Comparison of ENCODE assay signal across 10 mouse cellular contexts in the genomic region with DNA sequence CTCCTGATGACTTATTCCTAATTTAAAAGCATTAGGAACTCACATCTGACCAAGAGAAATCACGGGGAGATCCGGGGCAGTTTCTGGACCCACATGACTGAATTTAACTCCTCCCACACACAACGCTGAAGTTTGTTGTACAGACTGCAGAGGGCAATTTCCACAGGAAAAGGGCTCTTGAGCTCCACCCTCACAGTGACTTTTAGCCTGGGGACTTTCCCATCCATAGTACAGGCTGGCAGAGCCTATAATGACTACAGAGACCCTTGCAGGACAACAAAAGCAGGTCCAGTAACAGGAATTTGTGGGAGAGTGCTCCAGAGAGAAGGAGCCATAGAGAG. TPM values are rescaled to one million over a fixed set of nuclear protein-coding genes. Genes with fewer than 3 reads are reported as not detected.
DNase-seq lines count a peak whose midpoint lies in the region; ATAC-seq lines count a peak whose summit lies in the region.
"Had no signal": no experiment of that assay in that cellular context is flagged by ENCODE, and none has a peak within 500 bp of the region (broad histone marks: within the 10 kb centered on the region; RNA-seq: fewer than 3 reads in every experiment).

No protein-coding gene starts in this region.

- H3K9ac ChIP-seq in midbrain, embryonic 11.5 days (ENCODE audit: low read length), result no peak overlapping the region
- H3K9ac ChIP-seq: lung, embryonic 15.5 days had no signal

- ATAC-seq in megakaryocyte progenitor cell, adult 5-6 weeks (replicated peaks; ENCODE audit: poor library complexity), result peak; percentile 61
- no peak for ATAC-seq in midbrain, embryonic 11.5 days (ENCODE audit: low FRiP score)

- H3K4me2 ChIP-seq in midbrain, embryonic 11.5 days, result no peak overlapping the region
- H3K4me2 ChIP-seq: lung, embryonic 15.5 days had no signal

- H3K36me3 ChIP-seq in midbrain, embryonic 11.5 days (ENCODE audit: control insufficient read depth, insufficient read depth, low read length), result no peaks in the 10 kb centered on the region
- H3K36me3 ChIP-seq: lung, embryonic 15.5 days had no signal

- no peak overlapping the region for H3K4me3 ChIP-seq in midbrain, embryonic 11.5 days (ENCODE audit: low read depth, low read length)
- H3K4me3 ChIP-seq: lung, embryonic 15.5 days had no signal

- no peaks in the 10 kb centered on the region for H3K4me1 ChIP-seq in midbrain, embryonic 11.5 days (ENCODE audit: control insufficient read depth, insufficient read depth, low read length)
- H3K4me1 ChIP-seq: lung, embryonic 15.5 days had no signal

- intact Hi-C loops in heart, postnatal 36 days (cut with DNase I), result no loop called here
- intact Hi-C loops in left cerebral cortex, postnatal 4 days (cut with DNase I), result no loop called here
- intact Hi-C loops in left cerebral cortex, postnatal 36 days (cut with DNase I), result no loop called here

- peak; percentile 96 for DNase-seq in heart, adult 11 months
- DNase-seq in heart, postnatal 36 days, result no peak
- DNase-seq in NIH3T3 (ENCODE audit: low read depth), result peak; percentile 67
- DNase-seq in kidney, adult 18-20 months, result peak; percentile 25
- no peak for DNase-seq in midbrain, embryonic 11.5 days (ENCODE audit: low spot score, missing footprints)
- DNase-seq in left cerebral cortex, postnatal 4 days, result no peak
- DNase-seq in left cerebral cortex, postnatal 36 days (ENCODE audit: low spot score in 2 of 2), result no peak
- DNase-seq: cerebellum, adult 11 months had no signal

- no peaks in the 10 kb centered on the region for H3K27me3 ChIP-seq in midbrain, embryonic 11.5 days (ENCODE audit: control insufficient read depth, insufficient read depth, low read length)
- H3K27me3 ChIP-seq: lung, embryonic 15.5 days had no signal

- 58% methylated on average over 3 of the region's 3 CpGs for WGBS in midbrain, embryonic 11.5 days

- H3K9me3 ChIP-seq in midbrain, embryonic 11.5 days (ENCODE audit: control insufficient read depth, low read length), result no peaks in the 10 kb centered on the region
- H3K9me3 ChIP-seq: lung, embryonic 15.5 days had no signal

- no peak overlapping the region for H3K27ac ChIP-seq in midbrain, embryonic 11.5 days (ENCODE audit: low read depth, low read length)
- H3K27ac ChIP-seq: lung, embryonic 15.5 days had no signal

RNA-seq across cellular contexts. Expression of a gene that starts 28.1 kb away (rescaled TPM):
- total RNA-seq in heart, postnatal 36 days (2021), result 10 to 100 TPM; 24.4 to 26.9 TPM
- total RNA-seq in megakaryocyte progenitor cell, adult 5-6 weeks (2015), result 92.5 and 110 TPM in 2 replicates
- total RNA-seq in megakaryocyte progenitor cell, adult 5-6 weeks (2017), result 98.1 and 128 TPM in 2 replicates
- 20.4 and 22.7 TPM in 2 replicates for polyA plus RNA-seq in midbrain, embryonic 11.5 days (2014; fragmentation: Nextera tagmentation; extraction: Ambion mirVana)
- total RNA-seq in left cerebral cortex, postnatal 4 days (2021), result 10 to 100 TPM; 74.5 to 79.3 TPM
- total RNA-seq in left cerebral cortex, postnatal 36 days (2021), result 10 to 100 TPM; 83.9 to 91.6 TPM

RNA-seq across cellular contexts. Expression of a gene that starts 29.7 kb away (rescaled TPM):
- 10 to 100 TPM; 13.2 to 15.0 TPM for total RNA-seq in heart, postnatal 36 days (2021)
- total RNA-seq in megakaryocyte progenitor cell, adult 5-6 weeks (2015), result 0.12 TPM in 1 of 2 replicates, not detected in the other
- total RNA-seq in megakaryocyte progenitor cell, adult 5-6 weeks (2017), result not detected in 2 replicates
- polyA plus RNA-seq in midbrain, embryonic 11.5 days (2014; fragmentation: Nextera tagmentation; extraction: Ambion mirVana), result 2.0 and 2.3 TPM in 2 replicates
- total RNA-seq in left cerebral cortex, postnatal 4 days (2021), result 1 to 10 TPM; 3.0 to 3.4 TPM
- 1 to 10 TPM; 2.9 to 4.0 TPM for total RNA-seq in left cerebral cortex, postnatal 36 days (2021)

RNA-seq across cellular contexts. Expression of a gene that starts 37.0 kb away (rescaled TPM):
- under 1 TPM; 0.08 to 0.19 TPM for total RNA-seq in heart, postnatal 36 days (2021)
- total RNA-seq in megakaryocyte progenitor cell, adult 5-6 weeks (2015), result 0.22 and 0.71 TPM in 2 replicates
- total RNA-seq in megakaryocyte progenitor cell, adult 5-6 weeks (2017), result 0.30 and 0.37 TPM in 2 replicates
- polyA plus RNA-seq in midbrain, embryonic 11.5 days (2014; fragmentation: Nextera tagmentation; extraction: Ambion mirVana), result 13.5 and 13.6 TPM in 2 replicates
- 10 to 100 TPM; 28.4 to 29.2 TPM for total RNA-seq in left cerebral cortex, postnatal 4 days (2021)
- total RNA-seq in left cerebral cortex, postnatal 36 days (2021), result 10 to 100 TPM; 27.5 to 29.1 TPM

Comparison
In these comparisons a context has a peak if more than half of its experiments do, and no peak if none do; other contexts are left out.
1. DNase-seq: peak in heart, adult 11 months (single experiment), NIH3T3 (single experiment) and kidney, adult 18-20 months (single experiment); none in heart, postnatal 36 days (0 of 2), midbrain, embryonic 11.5 days (single experiment), left cerebral cortex, postnatal 4 days (single experiment) and left cerebral cortex, postnatal 36 days (0 of 2).
2. RNA of a gene that starts 37.0 kb away (total RNA-seq): 28.4 to 29.2 TPM in left cerebral cortex, postnatal 4 days and 27.5 to 29.1 TPM in left cerebral cortex, postnatal 36 days; 0.22 to 0.71 TPM in megakaryocyte progenitor cell, adult 5-6 weeks and 0.08 to 0.19 TPM in heart, postnatal 36 days; every median in the first group is over 10 times any median in the second.